Mouse (Mus musculus) ES-CJ7 (cell line): ENCODE measurements at regions not wholly inside any gene's neighbourhood (a gene's known extent, or its start where the extent isn't known, plus 50 kb on each side); places are given as distances from the start of the nearest gene placed in this dataset.

Source experiments
- DNase-seq: peaks from one replicate; pipeline ENCODE4 v3.0.0; 2011; ENCODE audit warnings: low read depth, low spot score

- DNase-seq, result no peak
These were observed 52.3 kb upstream of the Bace2 start for GRCm38 (mm10) chr16:97304156-97304735.
